Mouse (Mus musculus) spleen, adult 2 months (tissue): ENCODE measurements at regions not wholly inside any gene's neighbourhood (a gene's known extent, or its start where the extent isn't known, plus 50 kb on each side); places are given as distances from the start of the nearest gene placed in this dataset.

ENCODE experiments used
- CTCF ChIP-seq: fragments of 200-500 bp; IDR thresholded peaks from 2 replicates; pipeline ENCODE4 v1.5.1; 2011; ENCODE audit warnings: mild to moderate bottlenecking, inconsistent platforms; ENCODE audit not compliant: insufficient read depth, insufficient read length, insufficient replicate concordance; ENCODE audit errors: extremely low read depth
- POLR2A ChIP-seq: fragments of 200-500 bp; IDR thresholded peaks from 2 replicates; pipeline ENCODE4 v1.6.1; 2011; ENCODE audit warnings: low read depth, low read length, inconsistent platforms

- TF ChIP-seq CTCF = no peak
- no peak for TF ChIP-seq POLR2A
Observed at GRCm38 (mm10) chr5:17141555-17141954, 231.4 kb upstream of the Speer4f2 start.
